ENCODE assay signal across 13 mouse cellular contexts in genomic region chr3:42408958-42409633, GRCm38 (mm10).
DNase-seq lines count a peak whose midpoint lies in the region; ATAC-seq lines count a peak whose summit lies in the region.
"Had no signal": no experiment of that assay in that cellular context is flagged by ENCODE, and none has a peak within 500 bp of the region (broad histone marks: within the 10 kb centered on the region; RNA-seq: fewer than 3 reads in every experiment).

No protein-coding gene starts in this region.

- ATAC-seq in frontal cortex, adult (ENCODE audit: low TSS enrichment) = peak; percentile 91
- ATAC-seq in megakaryocyte, adult 5-6 weeks (ENCODE audit: poor library complexity, severe bottlenecking) = no peak
- ATAC-seq: inflammation-experienced regulatory T-cells, adult 6 months; midbrain, embryonic 16.5 days had no signal

- no peak for DNase-seq in frontal cortex, postnatal 25 days (ENCODE audit: low spot score in 2 of 2)
- peak; percentile 37 to 38 for DNase-seq in right cerebral cortex, adult 2 months (ENCODE audit: low spot score in 2 of 2)
- no peak for DNase-seq in right cerebral cortex, postnatal 4 days
- peak; percentile 20 to 39 for DNase-seq in left cerebral cortex, adult 18-20 months (ENCODE audit: low spot score in 2 of 2)
- no peak for DNase-seq in urinary bladder, postnatal 25 days (ENCODE audit: low spot score)
- DNase-seq in cerebellum, adult 18-20 months = no peak
- DNase-seq: cerebellum, adult 2 months; gastrocnemius, postnatal 14 days; lung, postnatal 4 days had no signal

Comparison
In these comparisons a context has a peak if more than half of its experiments do, and no peak if none do; other contexts are left out.
1. DNase-seq: peak in right cerebral cortex, adult 2 months (2 of 2) and left cerebral cortex, adult 18-20 months (2 of 2); none in frontal cortex, postnatal 25 days (0 of 2), right cerebral cortex, postnatal 4 days (single experiment), urinary bladder, postnatal 25 days (single experiment) and cerebellum, adult 18-20 months (0 of 2).